Mouse (Mus musculus) myocyte (in vitro differentiated cells): ENCODE data around the gene Sohlh2. TPM values are rescaled to one million over a fixed set of nuclear protein-coding genes. Genes with fewer than 3 reads are reported as not detected.

Experiments used
- H3K27me3 ChIP-seq: one replicate; pipeline ENCODE4 v1.6.1; 2011; ENCODE audit not compliant: control insufficient read depth, insufficient read depth, insufficient read length
- H3K36me3 ChIP-seq: one replicate; pipeline ENCODE4 v1.6.1; 2011; ENCODE audit not compliant: control insufficient read depth, insufficient read depth
- H3K4me2 ChIP-seq: one replicate; pipeline ENCODE4 v1.6.1; 2011; ENCODE audit warnings: low read depth, control low read depth
- H3K4me3 ChIP-seq: one replicate; pipeline ENCODE4 v1.5.1; 2011; ENCODE audit warnings: mild to moderate bottlenecking, control low read depth, moderate library complexity
- H3K79me2 ChIP-seq: one replicate; pipeline ENCODE4 v1.6.1; 2011; ENCODE audit not compliant: control insufficient read depth, insufficient read depth
- H3ac ChIP-seq: one replicate; pipeline ENCODE4 v1.6.1; 2011; ENCODE audit not compliant: control insufficient read depth, insufficient read length
- CEBPB ChIP-seq: IDR thresholded peaks from 2 replicates; pipeline ENCODE4 v1.6.1; 2011; ENCODE audit warnings: mild to moderate bottlenecking, moderate library complexity; ENCODE audit not compliant: poor library complexity, insufficient read depth, severe bottlenecking
- E2F4 ChIP-seq: IDR thresholded peaks from one replicate; pipeline ENCODE4 v1.6.1; 2011; ENCODE audit warnings: mild to moderate bottlenecking, control low read depth, moderate library complexity; ENCODE audit not compliant: insufficient read depth
- MAX ChIP-seq: IDR thresholded peaks from one replicate; pipeline ENCODE4 v1.6.1; 2011; ENCODE audit warnings: low read depth, mild to moderate bottlenecking, control low read depth
- MYOD1 ChIP-seq, 3 experiments: IDR thresholded peaks; one replicate each; pipeline ENCODE4 v1.6.1; 2011; ENCODE audit warnings: control low read depth in 2 of 3, low read depth in 2 of 3, mild to moderate bottlenecking in 2 of 3, moderate library complexity in 1 of 3; ENCODE audit not compliant: insufficient read length in 2 of 3, control insufficient read depth in 1 of 3
- MYOG ChIP-seq, 3 experiments: IDR thresholded peaks; one replicate each; pipeline ENCODE4 v1.6.1; 2011; ENCODE audit warnings: control low read depth in 2 of 3, low read depth in 2 of 3, mild to moderate bottlenecking in 2 of 3; ENCODE audit not compliant: insufficient read length in 2 of 3, control insufficient read depth in 1 of 3, insufficient read depth in 1 of 3
- POLR2A ChIP-seq: IDR thresholded peaks from one replicate; pipeline ENCODE4 v1.6.1; 2011; ENCODE audit warnings: low read depth, mild to moderate bottlenecking, control low read depth, moderate library complexity; ENCODE audit not compliant: insufficient read length
- POLR2AphosphoS2 ChIP-seq: IDR thresholded peaks from one replicate; pipeline ENCODE4 v1.6.1; 2011; ENCODE audit warnings: low read depth, control low read depth; ENCODE audit not compliant: insufficient read length
- REST ChIP-seq: IDR thresholded peaks from one replicate; pipeline ENCODE4 v1.6.1; 2011; ENCODE audit warnings: mild to moderate bottlenecking, control low read depth, moderate library complexity; ENCODE audit not compliant: insufficient read depth, insufficient read length
- SRF ChIP-seq: IDR thresholded peaks from one replicate; pipeline ENCODE4 v1.6.1; 2011; ENCODE audit warnings: low read depth; ENCODE audit not compliant: control insufficient read depth, insufficient read length
- TCF12 ChIP-seq: IDR thresholded peaks from one replicate; pipeline ENCODE4 v1.6.1; 2011; ENCODE audit warnings: mild to moderate bottlenecking, control low read depth; ENCODE audit not compliant: poor library complexity, insufficient read depth, severe bottlenecking
- TCF3 ChIP-seq: IDR thresholded peaks from one replicate; pipeline ENCODE4 v1.6.1; 2011; ENCODE audit warnings: low read depth, control low read depth; ENCODE audit not compliant: insufficient read length
- USF1 ChIP-seq: IDR thresholded peaks from one replicate; pipeline ENCODE4 v1.6.1; 2011; ENCODE audit warnings: low read depth, mild to moderate bottlenecking, control low read depth, moderate library complexity
- polyA plus RNA-seq: library from polyadenylated mRNA; unstranded; fragments of >200 nt; fragmentation: generic; extraction: Trizol; gene quantifications from one replicate; pipeline ENCODE4 v1.2.1, GENCODE M21; 2012; ENCODE audit warnings: missing spikeins

Gene Sohlh2
- polyA plus RNA-seq, 1 experiment, result 3.1 TPM

- Histone ChIP-seq H3ac (no peak overlapping the region), H3K27me3 (no peaks in the 10 kb centered on the region), H3K4me2 (no peak overlapping the region), H3K79me2 (no peaks in the 10 kb centered on the region), H3K4me3 (no peak overlapping the region), H3K36me3 (no peaks in the 10 kb centered on the region)
- TF ChIP-seq REST, result no peak
- TF ChIP-seq MYOD1 (IDR thresholded peaks at IDR 0.05; ENCODE audit: control insufficient read depth in 1 of 3, insufficient read length in 2 of 3, low read depth in 2 of 3), result no peak
- TF ChIP-seq USF1, result no peak
- no peak for TF ChIP-seq TCF3
- TF ChIP-seq E2F4, result no peak
- TF ChIP-seq SRF, result no peak
- no peak for TF ChIP-seq CEBPB
- TF ChIP-seq POLR2AphosphoS2, result no peak
- TF ChIP-seq TCF12, result no peak
- TF ChIP-seq POLR2A, result no peak
- no peak for TF ChIP-seq MYOG (IDR thresholded peaks at IDR 0.05; ENCODE audit: control insufficient read depth in 1 of 3, insufficient read depth in 1 of 3, insufficient read length in 2 of 3, low read depth in 2 of 3)
- TF ChIP-seq MAX, result no peak
Measured at GRCm38 (mm10) chr3:55146441-55146840, 35.4 kb upstream of the Sohlh2 start.

- Histone ChIP-seq H3K36me3 (no peaks in the 10 kb centered on the region), H3K4me3 (no peak overlapping the region), H3K4me2 (no peak overlapping the region), H3K27me3 (no peaks in the 10 kb centered on the region), H3ac (no peak overlapping the region), H3K79me2 (no peaks in the 10 kb centered on the region)
- TF ChIP-seq REST, result no peak
- no peak for TF ChIP-seq POLR2A
- TF ChIP-seq SRF, result no peak
- no peak for TF ChIP-seq MAX
- TF ChIP-seq CEBPB, result no peak
- TF ChIP-seq MYOD1 (IDR thresholded peaks at IDR 0.05; ENCODE audit: control insufficient read depth in 1 of 3, insufficient read length in 2 of 3, low read depth in 2 of 3), result no peak
- TF ChIP-seq TCF12, result no peak
- TF ChIP-seq MYOG (IDR thresholded peaks at IDR 0.05; ENCODE audit: control insufficient read depth in 1 of 3, insufficient read depth in 1 of 3, insufficient read length in 2 of 3, low read depth in 2 of 3), result no peak
- no peak for TF ChIP-seq E2F4
- no peak for TF ChIP-seq TCF3
- TF ChIP-seq USF1, result no peak
- TF ChIP-seq POLR2AphosphoS2, result no peak
Measured at GRCm38 (mm10) chr3:55147156-55147555, 34.7 kb upstream of the Sohlh2 start.

GRCm38 (mm10) chr3:55148091-55148490 is 33.7 kb upstream of the Sohlh2 start:
- no peak for TF ChIP-seq TCF3
- TF ChIP-seq MYOG (IDR thresholded peaks at IDR 0.05; ENCODE audit: control insufficient read depth in 1 of 3, insufficient read depth in 1 of 3, insufficient read length in 2 of 3, low read depth in 2 of 3), result no peak
- TF ChIP-seq MAX, result no peak
- TF ChIP-seq POLR2A, result no peak
- TF ChIP-seq POLR2AphosphoS2, result no peak
- Histone ChIP-seq H3ac (no peak overlapping the region), H3K4me3 (no peak overlapping the region), H3K79me2 (no peaks in the 10 kb centered on the region), H3K36me3 (no peaks in the 10 kb centered on the region), H3K4me2 (no peak overlapping the region), H3K27me3 (no peaks in the 10 kb centered on the region)

- Histone ChIP-seq H3K36me3 (no peaks in the 10 kb centered on the region), H3K4me3 (no peak overlapping the region)
- TF ChIP-seq SRF, result no peak
- TF ChIP-seq MAX, result no peak
- no peak for TF ChIP-seq MYOG (IDR thresholded peaks at IDR 0.05; ENCODE audit: control insufficient read depth in 1 of 3, insufficient read depth in 1 of 3, insufficient read length in 2 of 3, low read depth in 2 of 3)
- TF ChIP-seq TCF12, result no peak
- no peak for TF ChIP-seq POLR2AphosphoS2
- no peak for TF ChIP-seq CEBPB
- TF ChIP-seq REST, result no peak
- TF ChIP-seq MYOD1 (IDR thresholded peaks at IDR 0.05; ENCODE audit: control insufficient read depth in 1 of 3, insufficient read length in 2 of 3, low read depth in 2 of 3), result no peak
- TF ChIP-seq TCF3, result no peak
- TF ChIP-seq POLR2A, result no peak
- no peak for TF ChIP-seq USF1
Measured at GRCm38 (mm10) chr3:55151656-55152433, 30.0 kb upstream of the Sohlh2 start.

More at GRCm38 (mm10) chr3:55151656-55152433, 30.0 kb upstream of the Sohlh2 start:
- Histone ChIP-seq H3K79me2 (no peaks in the 10 kb centered on the region), H3ac (no peak overlapping the region), H3K27me3 (no peaks in the 10 kb centered on the region), H3K4me2 (no peak overlapping the region)
